Mouse (Mus musculus): ENCODE measurements at regions not wholly inside any gene's neighbourhood (a gene's known extent, or its start where the extent isn't known, plus 50 kb on each side); places are given as distances from the start of the nearest gene placed in this dataset.

DNA sequence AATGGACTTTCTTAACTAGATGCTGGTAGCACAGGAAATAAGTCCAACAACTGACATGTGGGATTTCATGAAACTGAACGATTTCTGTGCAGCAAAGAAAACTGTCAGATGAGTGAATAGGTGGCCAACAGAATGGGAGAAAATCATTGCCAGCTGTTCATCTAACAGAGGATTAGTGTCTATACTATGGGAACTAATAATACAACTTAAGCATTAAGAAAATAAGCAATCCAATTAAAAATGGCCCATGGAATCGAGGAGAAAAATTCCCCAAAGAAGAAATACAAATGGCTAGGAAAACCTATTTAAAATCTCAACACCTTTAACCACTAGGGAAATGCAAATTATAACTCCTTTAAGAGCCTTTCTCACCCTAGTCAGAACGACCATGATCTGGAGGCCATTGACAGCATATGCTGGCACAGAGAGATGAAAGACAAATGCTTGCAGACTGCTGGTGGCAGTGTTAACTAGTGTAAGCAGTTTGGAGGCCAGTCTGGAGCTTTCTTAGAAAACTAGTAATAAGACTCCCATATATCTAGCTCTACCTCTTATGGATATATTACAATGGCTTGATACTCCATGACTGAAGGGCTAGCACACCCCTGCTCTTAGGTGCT lies 521.6 kb downstream of the Tmem182 start:
- no peak for DNase-seq
- H3K79me2 ChIP-seq (replicated peaks; ENCODE audit: control insufficient read depth, insufficient read depth, low read length) = no peaks in the 10 kb centered on the region
- H3K36me3 ChIP-seq (ENCODE audit: control insufficient read depth, insufficient read depth, low read length) = no peaks in the 10 kb centered on the region
- TF ChIP-seq POLR2A (IDR thresholded peaks at IDR 0.05; ENCODE audit: insufficient read depth, low read depth, low read length) (no peak), EP300 (IDR thresholded peaks at IDR 0.05; ENCODE audit: insufficient read depth, low read depth, low read length) (no peak), CTCF (IDR thresholded peaks at IDR 0.05) (no peak)
- H3K9ac ChIP-seq (ENCODE audit: low read depth, low read length) = no peak overlapping the region
- intact Hi-C loops (cut with DNase I) = no loop called here
- H3K27me3 ChIP-seq (ENCODE audit: control insufficient read depth, insufficient read depth, low read length) = no peaks in the 10 kb centered on the region
- no peaks in the 10 kb centered on the region for H3K4me1 ChIP-seq (ENCODE audit: control insufficient read depth, insufficient read depth, low read length)
- H3K4me3 ChIP-seq = no peak overlapping the region
- no peak overlapping the region for H3K27ac ChIP-seq
- whole genome bisulfite sequencing = 54% methylated on average over 3 of the region's 3 CpGs

DNA sequence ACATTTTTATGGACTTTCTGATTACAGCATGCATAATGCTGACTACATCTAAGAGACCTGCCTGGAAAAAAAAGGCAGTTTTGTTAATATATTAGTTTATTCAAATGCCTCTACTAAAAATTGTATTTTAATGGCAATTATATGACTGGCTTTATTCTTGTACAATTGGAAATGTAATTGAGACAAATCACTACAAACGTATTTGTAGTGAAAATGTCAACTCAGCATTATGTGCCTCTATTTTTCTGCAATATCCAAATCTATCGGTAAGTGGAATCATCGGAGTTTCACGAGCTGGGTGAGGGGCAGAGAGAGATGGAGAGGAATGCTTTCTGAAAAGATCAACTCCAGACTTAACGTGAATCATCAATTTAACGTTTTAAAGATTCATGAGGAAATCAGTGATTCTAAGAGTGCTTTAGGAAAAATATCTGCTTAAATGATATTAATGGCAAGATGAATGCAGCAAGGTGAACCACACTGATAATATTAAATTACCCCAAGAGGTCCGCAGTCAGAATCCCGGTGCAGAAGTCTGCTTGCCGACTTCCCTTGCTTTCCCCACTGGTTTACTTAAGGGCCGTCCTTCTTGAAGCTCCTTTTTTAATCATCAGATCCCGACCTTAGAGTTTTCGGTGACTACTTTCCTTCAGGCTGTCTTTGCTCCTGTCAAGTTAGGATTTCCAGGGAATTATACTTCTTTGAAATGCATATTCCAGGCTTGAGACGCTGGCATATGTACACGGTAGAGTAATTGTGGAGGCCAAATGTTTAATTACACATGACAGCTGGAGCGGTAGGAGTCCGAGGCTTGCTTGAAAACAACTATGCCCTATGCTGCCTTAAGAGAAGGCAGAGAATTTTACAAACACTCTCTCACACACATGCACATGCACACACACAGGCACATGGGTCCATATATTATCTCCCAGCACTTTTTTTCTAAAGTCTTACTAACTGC lies 544.7 kb downstream of the Tmem182 start:
- Histone ChIP-seq H3K27me3 (ENCODE audit: control insufficient read depth, insufficient read depth, low read length) (no peaks in the 10 kb centered on the region), H3K4me1 (ENCODE audit: control insufficient read depth, insufficient read depth, low read length) (no peaks in the 10 kb centered on the region), H3K27ac (no peak overlapping the region), H3K79me2 (replicated peaks; ENCODE audit: control insufficient read depth, insufficient read depth, low read length) (no peaks in the 10 kb centered on the region), H3K4me3 (no peak overlapping the region), H3K9ac (ENCODE audit: low read depth, low read length) (no peak overlapping the region), H3K36me3 (ENCODE audit: control insufficient read depth, insufficient read depth, low read length) (no peaks in the 10 kb centered on the region)
- intact Hi-C loops (cut with DNase I) = no loop called here
- TF ChIP-seq EP300 (IDR thresholded peaks at IDR 0.05; ENCODE audit: insufficient read depth, low read depth, low read length) (no peak), POLR2A (IDR thresholded peaks at IDR 0.05; ENCODE audit: insufficient read depth, low read depth, low read length) (no peak), CTCF (IDR thresholded peaks at IDR 0.05) (no peak)
- no peak for DNase-seq
- 83% methylated on average over 16 of the region's 16 CpGs for WGBS

DNA sequence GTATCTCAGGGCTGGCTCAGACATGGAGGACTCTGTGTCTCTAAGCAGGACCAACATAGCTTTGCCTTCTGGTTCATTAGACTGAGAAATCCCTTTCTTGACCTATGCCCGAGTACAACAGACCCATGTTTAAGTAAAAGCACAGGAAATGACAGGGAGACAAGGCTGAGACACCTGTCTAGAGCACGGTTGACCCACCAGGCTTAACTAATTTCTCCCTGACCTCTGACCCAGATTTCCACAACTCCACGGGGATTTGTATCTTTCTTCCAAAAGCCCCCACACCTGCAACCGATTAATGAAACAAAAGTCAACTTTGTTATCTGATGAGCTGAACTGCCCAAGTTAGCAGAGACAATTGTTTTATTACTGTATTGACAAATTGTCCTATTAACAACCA lies 553.7 kb downstream of the Tmem182 start:
- WGBS = 42% methylated on average over 4 of the region's 4 CpGs
- Histone ChIP-seq H3K36me3 (ENCODE audit: control insufficient read depth, insufficient read depth, low read length) (no peaks in the 10 kb centered on the region), H3K9ac (ENCODE audit: low read depth, low read length) (no peak overlapping the region), H3K79me2 (replicated peaks; ENCODE audit: control insufficient read depth, insufficient read depth, low read length) (no peaks in the 10 kb centered on the region), H3K4me1 (ENCODE audit: control insufficient read depth, insufficient read depth, low read length) (no peaks in the 10 kb centered on the region), H3K4me3 (no peak overlapping the region), H3K27ac (no peak overlapping the region), H3K27me3 (ENCODE audit: control insufficient read depth, insufficient read depth, low read length) (no peaks in the 10 kb centered on the region)
- no peak for TF ChIP-seq POLR2A (IDR thresholded peaks at IDR 0.05; ENCODE audit: insufficient read depth, low read depth, low read length)
- TF ChIP-seq CTCF (IDR thresholded peaks at IDR 0.05) = no peak
- DNase-seq = no peak
- intact Hi-C loops (cut with DNase I) = no loop called here

DNA sequence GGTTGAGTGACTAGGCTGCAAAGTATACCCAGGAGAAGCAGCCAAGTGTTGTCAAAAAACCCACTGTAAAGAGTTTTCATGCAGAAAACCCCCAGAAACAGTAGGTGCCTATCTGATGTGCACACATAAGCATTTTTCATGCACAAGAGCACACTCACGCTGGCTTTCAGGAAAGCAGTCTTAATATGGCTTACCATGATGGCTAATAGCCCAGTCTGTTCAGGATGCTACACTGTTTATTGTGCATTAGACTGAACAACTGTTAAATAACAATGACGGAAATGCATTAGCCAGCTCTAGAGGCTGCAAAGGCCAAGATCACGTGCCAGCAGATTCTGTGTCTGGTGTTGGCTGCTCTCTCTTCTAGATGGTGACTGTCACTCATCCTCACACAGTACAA lies 556.1 kb downstream of the Tmem182 start:
- TF ChIP-seq EP300 (IDR thresholded peaks at IDR 0.05; ENCODE audit: insufficient read depth, low read depth, low read length) = no peak
- intact Hi-C loops (cut with DNase I) = no loop called here

DNA sequence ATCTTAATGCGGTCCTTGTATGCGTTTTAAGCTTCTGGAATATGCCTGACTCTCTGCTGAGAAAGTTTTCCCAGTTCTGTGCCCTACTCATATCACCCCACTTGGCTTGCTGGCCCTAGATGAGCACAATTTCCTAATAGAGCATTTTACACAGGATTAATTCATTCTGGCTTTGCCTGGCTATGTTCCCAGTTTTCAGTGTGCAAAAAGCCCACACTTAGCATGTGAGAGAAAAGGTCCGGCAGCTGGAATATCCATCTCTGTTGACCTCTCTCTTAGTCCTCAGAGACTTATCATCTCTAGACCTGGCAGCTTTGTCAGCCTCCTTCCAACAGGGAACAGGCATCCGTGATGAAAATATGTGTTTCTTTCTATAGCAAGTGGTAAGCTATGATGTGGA lies 574.6 kb downstream of the Tmem182 start:
- DNase-seq = no peak
- Histone ChIP-seq H3K79me2 (replicated peaks; ENCODE audit: control insufficient read depth, insufficient read depth, low read length) (no peaks in the 10 kb centered on the region), H3K27me3 (ENCODE audit: control insufficient read depth, insufficient read depth, low read length) (no peaks in the 10 kb centered on the region), H3K27ac (no peak overlapping the region), H3K36me3 (ENCODE audit: control insufficient read depth, insufficient read depth, low read length) (no peaks in the 10 kb centered on the region), H3K4me3 (no peak overlapping the region), H3K4me1 (ENCODE audit: control insufficient read depth, insufficient read depth, low read length) (no peaks in the 10 kb centered on the region), H3K9ac (ENCODE audit: low read depth, low read length) (no peak overlapping the region)
- TF ChIP-seq EP300 (IDR thresholded peaks at IDR 0.05; ENCODE audit: insufficient read depth, low read depth, low read length) = no peak
- no peak for TF ChIP-seq CTCF (IDR thresholded peaks at IDR 0.05)
- no peak for TF ChIP-seq POLR2A (IDR thresholded peaks at IDR 0.05; ENCODE audit: insufficient read depth, low read depth, low read length)
- intact Hi-C loops (cut with DNase I) = no loop called here
- 36% methylated on average over 4 of the region's 4 CpGs for WGBS

More for the DNA sequence above, 556.1 kb downstream of the Tmem182 start:
- no peak for DNase-seq
- Histone ChIP-seq H3K27me3 (ENCODE audit: control insufficient read depth, insufficient read depth, low read length) (no peaks in the 10 kb centered on the region), H3K4me3 (no peak overlapping the region), H3K27ac (no peak overlapping the region), H3K9ac (ENCODE audit: low read depth, low read length) (no peak overlapping the region), H3K79me2 (replicated peaks; ENCODE audit: control insufficient read depth, insufficient read depth, low read length) (no peaks in the 10 kb centered on the region), H3K36me3 (ENCODE audit: control insufficient read depth, insufficient read depth, low read length) (no peaks in the 10 kb centered on the region), H3K4me1 (ENCODE audit: control insufficient read depth, insufficient read depth, low read length) (no peaks in the 10 kb centered on the region)
- 65% methylated on average over 3 of the region's 3 CpGs for WGBS

DNA sequence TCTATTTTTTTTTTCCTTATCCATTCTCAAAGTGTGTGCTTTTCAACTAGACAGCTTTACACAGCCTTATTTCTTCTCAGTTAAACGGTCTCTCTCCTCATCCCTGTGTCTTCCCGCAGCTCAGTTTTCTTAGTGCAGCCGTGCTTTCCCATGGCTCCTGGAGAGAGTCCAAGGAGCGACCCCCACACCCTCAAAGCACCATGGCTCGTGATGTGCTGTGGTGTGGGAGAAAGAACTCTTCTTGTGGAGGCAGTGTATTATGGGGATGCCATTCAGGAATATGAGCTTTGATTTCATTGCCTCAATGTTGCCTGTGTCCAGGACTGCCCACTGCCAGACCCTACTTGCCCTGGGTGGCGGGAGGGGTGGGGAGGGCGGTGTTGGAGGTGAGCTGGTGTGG lies 576.1 kb downstream of the Tmem182 start:
- intact Hi-C loops (cut with DNase I) = no loop called here
- 78% methylated on average over 7 of the region's 7 CpGs for WGBS
- no peaks in the 10 kb centered on the region for H3K4me1 ChIP-seq (ENCODE audit: control insufficient read depth, insufficient read depth, low read length)
- no peaks in the 10 kb centered on the region for H3K36me3 ChIP-seq (ENCODE audit: control insufficient read depth, insufficient read depth, low read length)
- no peak overlapping the region for H3K9ac ChIP-seq (ENCODE audit: low read depth, low read length)
- no peak overlapping the region for H3K4me3 ChIP-seq
- no peak overlapping the region for H3K27ac ChIP-seq
- no peaks in the 10 kb centered on the region for H3K27me3 ChIP-seq (ENCODE audit: control insufficient read depth, insufficient read depth, low read length)
- no peaks in the 10 kb centered on the region for H3K79me2 ChIP-seq (replicated peaks; ENCODE audit: control insufficient read depth, insufficient read depth, low read length)
- no peak for DNase-seq
- TF ChIP-seq POLR2A (IDR thresholded peaks at IDR 0.05; ENCODE audit: insufficient read depth, low read depth, low read length) = no peak
- no peak for TF ChIP-seq CTCF (IDR thresholded peaks at IDR 0.05)
- no peak for TF ChIP-seq EP300 (IDR thresholded peaks at IDR 0.05; ENCODE audit: insufficient read depth, low read depth, low read length)

Measured in heart, adult 2 months (tissue).